8 mouse cellular contexts compared by ENCODE assay signal in genomic region chr12:8674377-8674864, GRCm38 (mm10). TPM values are rescaled to one million over a fixed set of nuclear protein-coding genes. Genes with fewer than 3 reads are reported as not detected.
DNase-seq lines count a peak whose midpoint lies in the region; ATAC-seq and TF ChIP-seq lines count a peak whose summit lies in the region.

No protein-coding gene starts in this region.

- no peaks in the 10 kb centered on the region for H3K36me3 ChIP-seq in kidney, embryonic 15.5 days
- no peaks in the 10 kb centered on the region for H3K36me3 ChIP-seq in liver, adult 2 months (ENCODE audit: control insufficient read depth, insufficient read depth, low read length)
- no peaks in the 10 kb centered on the region for H3K36me3 ChIP-seq in midbrain, embryonic 15.5 days (replicated peaks)
- no peaks in the 10 kb centered on the region for H3K36me3 ChIP-seq in stomach, embryonic 15.5 days

- H3K4me1 ChIP-seq in kidney, embryonic 15.5 days, result peaks cover 27% of the 10 kb centered on the region
- no peaks in the 10 kb centered on the region; the same call in 1 of the 2 replicates for H3K4me1 ChIP-seq in cerebellum, adult 2 months (ENCODE audit: control insufficient read depth, insufficient read depth, low read length)
- H3K4me1 ChIP-seq in liver, adult 2 months (ENCODE audit: control insufficient read depth, insufficient read depth, low read length), result peaks cover 19% of the 10 kb centered on the region
- peaks cover 26% of the 10 kb centered on the region for H3K4me1 ChIP-seq in midbrain, embryonic 15.5 days
- H3K4me1 ChIP-seq in stomach, embryonic 15.5 days, result peaks cover 12% of the 10 kb centered on the region; the same call in 1 of the 2 replicates

- peak overlapping the region; percentile 98 for H3K27ac ChIP-seq in kidney, embryonic 15.5 days
- peak overlapping the region; percentile 66 for H3K27ac ChIP-seq in cerebellum, adult 2 months (ENCODE audit: insufficient read depth, low read length)
- peak overlapping the region; percentile 93 for H3K27ac ChIP-seq in liver, adult 2 months (replicated peaks; ENCODE audit: insufficient read depth, low read depth, low read length)
- H3K27ac ChIP-seq in midbrain, embryonic 15.5 days, result peak overlapping the region; percentile 96
- H3K27ac ChIP-seq in stomach, embryonic 15.5 days, result peak overlapping the region; percentile 97

- H3K27me3 ChIP-seq in kidney, embryonic 15.5 days, result no peaks in the 10 kb centered on the region
- no peaks in the 10 kb centered on the region for H3K27me3 ChIP-seq in cerebellum, adult 2 months (ENCODE audit: control insufficient read depth, insufficient read depth, low read length)
- H3K27me3 ChIP-seq in liver, adult 2 months (ENCODE audit: control insufficient read depth, insufficient read depth, low read length), result no peaks in the 10 kb centered on the region
- H3K27me3 ChIP-seq in midbrain, embryonic 15.5 days (replicated peaks), result no peaks in the 10 kb centered on the region
- H3K27me3 ChIP-seq in stomach, embryonic 15.5 days (replicated peaks), result no peaks in the 10 kb centered on the region

- H3K9ac ChIP-seq in kidney, embryonic 15.5 days, result peak overlapping the region; percentile 99
- peak overlapping the region; percentile 99 for H3K9ac ChIP-seq in liver, adult 2 months (ENCODE audit: low read depth, low read length)
- H3K9ac ChIP-seq in midbrain, embryonic 15.5 days, result peak overlapping the region; percentile 89
- H3K9ac ChIP-seq in stomach, embryonic 15.5 days, result peak overlapping the region; percentile 92

- H3K4me3 ChIP-seq in kidney, embryonic 15.5 days (replicated peaks), result peak overlapping the region; percentile 91
- peak overlapping the region; percentile 74 for H3K4me3 ChIP-seq in cerebellum, adult 2 months (replicated peaks; ENCODE audit: insufficient read depth, low read depth, low read length)
- peak overlapping the region; percentile 100 for H3K4me3 ChIP-seq in liver, adult 2 months (ENCODE audit: insufficient read depth, low read depth, low read length)
- peak overlapping the region; percentile 74 for H3K4me3 ChIP-seq in midbrain, embryonic 15.5 days
- H3K4me3 ChIP-seq in stomach, embryonic 15.5 days (replicated peaks), result peak overlapping the region; percentile 85

- TF ChIP-seq POLR2A in cerebellum, adult 2 months (IDR thresholded peaks at IDR 0.05; ENCODE audit: borderline replicate concordance, insufficient read depth, low read length), result 0 out of 2 replicates have a peak, but pooled peaks have one; percentile 1
- TF ChIP-seq POLR2A in liver, adult 2 months (IDR thresholded peaks at IDR 0.05; ENCODE audit: extremely low read depth, insufficient read depth, low read length), result no peak

- no peak for TF ChIP-seq CTCF in cerebellum, adult 2 months (IDR thresholded peaks at IDR 0.05; ENCODE audit: borderline replicate concordance, insufficient read depth, low read depth, low read length)
- no peak for TF ChIP-seq CTCF in liver, adult 2 months (IDR thresholded peaks at IDR 0.05; ENCODE audit: low read depth, low read length)

- H3K4me2 ChIP-seq in kidney, embryonic 15.5 days, result peak overlapping the region; percentile 70
- H3K4me2 ChIP-seq in midbrain, embryonic 15.5 days, result peak overlapping the region; percentile 81
- H3K4me2 ChIP-seq in stomach, embryonic 15.5 days, result peak overlapping the region; percentile 64

- DNase-seq in kidney, adult 18-20 months, result no peak
- no peak for DNase-seq in cerebellum, adult 2 months
- peak; percentile 75 for DNase-seq in induced T-regulatory cell, adult 2 months (ENCODE audit: low read depth)
- DNase-seq in liver, adult 2 months (ENCODE audit: extremely low read depth, low read depth, low spot score), result no peak

- peak; percentile 84 for ATAC-seq in kidney, embryonic 15.5 days (replicated peaks; ENCODE audit: low FRiP score)
- peak; percentile 39; the same call in 1 of the 2 replicates for ATAC-seq in frontal cortex, adult (ENCODE audit: low TSS enrichment)
- ATAC-seq in midbrain, embryonic 15.5 days (replicated peaks), result peak; percentile 83
- ATAC-seq in stomach, embryonic 15.5 days (ENCODE audit: insufficient read depth, low FRiP score, low read depth), result peak; percentile 77

- no peaks in the 10 kb centered on the region for H3K9me3 ChIP-seq in kidney, embryonic 15.5 days (replicated peaks)
- no peaks in the 10 kb centered on the region for H3K9me3 ChIP-seq in midbrain, embryonic 15.5 days
- no peaks in the 10 kb centered on the region for H3K9me3 ChIP-seq in stomach, embryonic 15.5 days

- peaks cover 13% of the 10 kb centered on the region for H3K79me2 ChIP-seq in liver, adult 2 months (ENCODE audit: control insufficient read depth, insufficient read depth, low read length)

- WGBS in kidney, embryonic 15.5 days, result under 1% methylated on average over 57 of the region's 62 CpGs
- under 1% methylated on average over 51 of the region's 62 CpGs for WGBS in cerebellum, adult 2 months
- under 1% methylated on average over 61 of the region's 62 CpGs for WGBS in liver, adult 2 months
- under 1% methylated on average over 37 of the region's 62 CpGs for WGBS in midbrain, embryonic 15.5 days
- 3% methylated on average over 26 of the region's 62 CpGs for WGBS in stomach, embryonic 15.5 days

RNA-seq across cellular contexts. Expression of gene Pum2, which starts 0.5 kb away (rescaled TPM):
- 47.9 and 49.1 TPM in 2 replicates for polyA plus RNA-seq in kidney, embryonic 15.5 days (2015; fragmentation: Nextera tagmentation; extraction: Ambion mirVana)
- 65.1 and 69.8 TPM in 2 replicates for polyA plus RNA-seq in cerebellum, adult 2 months (2012; rRNA removed)
- total RNA-seq in liver, adult 2 months (2014; rRNA removed), result 43.0 and 59.5 TPM in 2 replicates
- polyA plus RNA-seq in liver, adult 2 months (2012; rRNA removed), result 16.0 and 18.0 TPM in 2 replicates
- 50.0 and 51.1 TPM in 2 replicates for polyA plus RNA-seq in midbrain, embryonic 15.5 days (2015; fragmentation: Nextera tagmentation; extraction: Ambion mirVana)
- 39.3 and 41.7 TPM in 2 replicates for polyA plus RNA-seq in stomach, embryonic 15.5 days (2015; fragmentation: Nextera tagmentation; extraction: Ambion mirVana)
